Mouse (Mus musculus): Measurements from ENCODE around the gene Ephb3. TPM values are rescaled to one million over a fixed set of nuclear protein-coding genes. Genes with fewer than 3 reads are reported as not detected.

Gene Ephb3
- total RNA-seq, 2 experiments from 2014 or later: 19.4 to 25.7 TPM

DNA sequence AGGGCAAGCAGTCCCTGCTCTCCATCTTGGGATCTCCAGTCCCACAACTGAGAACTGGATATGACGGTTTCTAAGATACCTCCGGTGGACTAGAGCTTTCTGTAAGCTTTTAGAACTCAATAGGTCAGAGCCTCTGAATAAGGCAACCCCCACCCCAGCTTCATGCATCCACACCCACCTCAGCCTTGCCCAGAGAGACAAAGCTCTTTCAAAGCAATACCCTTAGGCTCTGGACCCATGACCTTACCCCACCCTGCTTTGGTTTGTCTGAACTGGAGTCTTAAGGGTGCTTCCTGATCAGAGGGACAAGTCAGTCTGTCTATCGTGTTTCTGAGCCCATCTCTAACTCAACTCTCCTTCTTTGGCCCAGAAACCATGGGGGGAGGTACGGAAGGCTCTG lies 1.8 kb upstream of the Ephb3 start:
- no peak for DNase-seq (ENCODE audit: extremely low spot score in 1 of 2, low spot score in 1 of 2)

DNA sequence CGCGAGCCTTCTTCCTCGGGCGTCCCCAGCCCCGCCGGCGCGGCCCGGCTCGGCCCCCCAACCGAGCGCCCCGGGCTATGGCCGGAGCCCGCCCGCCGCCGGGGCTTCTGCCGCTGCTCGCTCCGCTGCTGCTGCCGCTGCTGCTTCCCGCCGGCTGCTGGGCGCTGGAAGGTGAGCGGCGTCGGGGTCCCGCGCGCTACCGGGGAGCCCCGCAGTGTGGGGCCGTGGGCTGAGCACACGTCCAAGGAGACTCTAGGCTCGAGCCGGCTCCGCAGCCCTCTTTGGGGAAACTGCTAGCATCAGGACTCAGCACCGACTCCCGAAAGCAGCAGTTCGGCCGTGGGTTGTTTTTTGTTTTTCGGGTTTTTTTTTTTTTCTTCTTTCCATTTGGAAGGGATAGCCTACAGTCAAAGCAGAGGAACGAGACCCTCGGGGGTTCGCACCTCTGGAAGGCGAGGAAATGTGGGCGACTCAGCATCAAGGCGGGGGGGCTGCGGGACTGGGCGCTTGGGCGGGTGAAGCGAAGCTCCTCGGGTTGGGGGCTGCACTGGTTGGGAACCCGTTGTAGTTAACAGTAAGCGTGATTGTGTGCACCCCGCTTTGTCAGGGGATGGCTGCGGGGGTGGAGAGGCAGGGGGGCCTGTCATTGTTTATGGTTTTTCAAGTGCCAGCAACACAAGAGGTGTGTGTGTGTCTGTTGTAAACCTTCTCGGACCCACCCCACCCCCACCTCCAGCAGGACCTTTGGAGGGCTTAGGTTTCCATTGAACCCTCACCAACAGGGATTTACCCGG lies 735 bp downstream of the Ephb3 start:
- DNase-seq (ENCODE audit: extremely low spot score in 1 of 2, low spot score in 1 of 2): no peak

DNA sequence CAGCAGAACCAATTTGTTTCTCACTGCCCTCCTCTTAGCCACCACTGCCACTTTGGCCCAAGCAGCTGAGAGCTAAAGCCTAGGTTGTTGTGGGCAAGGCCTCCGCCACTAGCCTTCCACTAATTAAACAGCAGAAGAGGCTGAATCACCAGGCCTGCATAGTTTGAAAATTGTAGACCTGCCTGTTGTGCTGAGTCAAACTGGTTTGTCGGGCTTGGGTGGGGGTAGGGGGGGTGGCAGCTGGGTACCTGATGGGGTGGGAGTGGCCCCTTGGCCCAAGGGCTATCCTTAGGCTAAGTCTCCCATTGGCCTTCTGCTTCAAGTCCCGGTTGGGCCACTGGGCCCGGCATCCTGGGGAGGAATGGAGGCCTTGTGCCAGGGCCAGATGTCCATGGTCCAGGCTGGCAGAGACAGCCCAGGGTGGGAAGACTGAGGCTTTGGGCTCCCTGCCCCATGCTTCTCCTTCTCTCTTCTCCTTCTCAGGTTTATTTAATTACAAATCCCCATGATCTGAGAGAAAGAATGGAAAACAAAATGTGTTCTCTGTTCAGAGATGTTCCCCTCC lies 3.5 kb downstream of the Ephb3 start:
- DNase-seq (ENCODE audit: extremely low spot score in 1 of 2, low spot score in 1 of 2): no peak

DNA sequence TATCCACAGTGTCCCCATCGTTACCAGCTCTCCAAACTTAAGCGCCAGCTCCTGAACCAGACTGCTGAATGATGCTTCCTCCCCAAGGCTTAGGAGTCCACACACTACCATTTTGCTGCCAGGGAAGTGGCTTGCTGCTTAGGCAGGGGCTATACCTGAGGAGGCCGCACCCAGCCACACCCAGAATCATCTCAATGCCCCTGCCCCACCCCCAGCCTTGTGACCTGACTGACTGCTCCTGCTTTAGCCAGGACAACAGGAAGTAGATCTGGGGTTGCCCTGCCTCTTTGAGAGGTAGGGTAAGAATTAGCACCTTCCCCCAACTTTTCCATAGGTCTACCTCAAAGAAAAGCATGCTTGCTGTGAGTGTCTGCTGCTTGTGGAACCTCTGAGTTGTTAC lies 4.7 kb downstream of the Ephb3 start:
- no peak for DNase-seq (ENCODE audit: extremely low spot score in 1 of 2, low spot score in 1 of 2)

DNA sequence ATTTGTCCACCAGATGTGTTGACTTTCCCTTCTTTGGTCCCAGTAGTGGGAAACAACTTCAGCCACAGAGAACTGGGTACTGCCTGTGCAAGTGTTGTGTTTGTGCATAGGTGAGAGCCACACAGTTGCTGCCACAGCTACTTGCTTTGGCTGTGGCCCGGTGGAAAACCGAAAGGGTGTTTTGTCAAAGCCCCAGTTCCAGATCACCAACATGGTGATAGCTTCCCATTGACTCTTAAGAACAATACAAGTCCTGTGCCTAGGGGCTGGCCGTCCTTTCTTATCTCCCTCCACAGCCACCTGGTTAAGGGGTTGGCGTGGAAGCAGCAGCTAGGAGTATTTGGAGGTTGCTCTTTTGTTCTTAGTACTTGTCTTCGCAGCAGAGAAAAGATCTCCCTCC lies 5.6 kb downstream of the Ephb3 start:
- no peak for DNase-seq (ENCODE audit: extremely low spot score in 1 of 2, low spot score in 1 of 2)

DNA sequence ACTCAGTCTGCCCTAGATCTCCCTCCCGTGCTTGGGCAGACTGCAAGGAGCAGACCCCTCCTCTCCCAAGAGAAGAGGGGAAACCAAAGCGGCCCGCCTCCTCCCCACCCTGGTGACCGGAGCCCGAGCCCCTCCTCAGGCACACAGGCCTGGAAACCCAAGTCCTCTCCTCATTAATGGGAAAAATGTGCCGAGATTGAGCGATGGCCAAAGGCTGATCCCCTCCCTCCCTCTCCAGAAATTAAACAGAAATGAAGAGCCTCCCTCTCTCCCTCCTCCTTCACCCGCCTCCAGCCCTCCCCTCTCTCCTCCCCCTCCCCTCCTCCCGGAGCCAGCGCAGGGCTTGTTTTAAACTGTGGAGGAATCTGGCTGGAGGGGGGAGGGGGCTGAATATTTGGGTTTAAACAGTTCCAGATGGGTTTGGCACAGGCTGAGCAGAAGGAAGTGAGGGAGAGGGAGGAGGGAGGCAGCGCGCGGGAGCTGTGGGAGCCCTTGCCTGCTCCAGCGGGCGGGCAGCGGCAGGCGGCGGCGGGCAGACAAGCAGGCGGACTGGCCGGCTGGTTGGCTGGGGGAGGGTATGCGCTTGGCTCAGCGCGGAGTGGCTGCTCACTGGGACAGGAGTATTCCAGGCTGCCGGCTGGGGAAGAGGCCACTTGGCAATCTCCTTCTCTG lies 6.2 kb downstream of the Ephb3 start:
- DNase-seq (ENCODE audit: extremely low spot score in 1 of 2, low spot score in 1 of 2): peak; percentile 68 to 69

DNA sequence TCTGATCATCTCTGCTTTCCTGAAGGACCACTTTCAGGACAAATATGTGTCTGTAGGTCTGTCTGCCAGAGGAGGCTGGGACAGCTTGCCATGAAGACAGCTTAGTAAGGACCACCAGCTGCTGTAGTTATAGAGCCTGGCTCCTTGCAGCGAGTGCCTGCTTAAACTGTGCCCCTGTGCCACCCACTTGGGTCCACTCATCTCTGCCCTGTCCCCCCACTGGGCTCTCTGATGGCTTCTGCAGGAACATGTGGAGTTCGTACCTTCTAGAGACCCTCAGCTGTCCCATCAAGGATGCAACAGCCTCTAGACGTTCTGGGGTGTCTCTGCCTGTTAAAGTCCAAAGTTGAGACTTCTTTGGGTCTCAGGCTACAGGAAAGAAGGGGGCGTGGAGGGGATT lies 6.9 kb downstream of the Ephb3 start:
- no peak for DNase-seq (ENCODE audit: extremely low spot score in 1 of 2, low spot score in 1 of 2)

DNA sequence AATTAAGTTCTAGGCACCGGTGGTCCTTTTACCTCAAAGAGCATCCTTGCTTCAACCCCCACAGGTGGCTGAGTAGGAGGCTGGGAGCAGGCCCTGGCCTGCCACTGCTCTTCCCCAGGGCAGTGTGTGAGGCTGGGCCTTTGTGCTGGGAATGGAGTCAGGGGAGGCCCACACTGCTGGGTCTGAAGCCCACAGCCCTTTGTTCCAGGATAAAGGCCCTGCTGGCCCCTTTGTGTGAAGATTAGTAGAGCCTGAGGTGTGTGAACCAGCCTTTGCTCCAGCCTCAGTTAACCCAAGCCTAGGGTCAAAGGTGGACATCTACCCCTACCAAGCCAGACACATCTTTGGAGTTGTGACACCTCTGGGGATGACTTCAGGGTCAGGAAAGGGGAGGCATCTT lies 7.8 kb downstream of the Ephb3 start:
- DNase-seq (ENCODE audit: extremely low spot score in 1 of 2, low spot score in 1 of 2): no peak

DNA sequence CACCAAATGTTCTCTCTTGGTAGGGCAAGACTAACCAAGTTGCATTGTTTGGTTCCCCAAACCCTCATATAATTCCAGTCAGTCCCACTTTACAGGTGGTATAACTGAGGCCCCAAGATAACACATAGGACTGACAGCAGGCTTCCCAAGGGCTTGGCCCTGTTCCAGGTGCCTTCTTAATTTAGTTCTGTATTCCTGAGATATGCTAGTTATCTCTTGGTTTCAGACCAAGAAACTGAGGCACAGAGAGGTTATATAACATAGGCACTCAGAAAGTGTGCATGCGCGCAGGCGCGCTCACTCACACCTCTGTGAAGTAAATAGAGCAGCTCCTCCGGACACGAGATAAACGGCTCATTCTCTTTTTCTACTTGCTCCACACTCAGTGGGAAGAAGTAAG lies 9.4 kb downstream of the Ephb3 start:
- no peak for DNase-seq (ENCODE audit: extremely low spot score in 1 of 2, low spot score in 1 of 2)

DNA sequence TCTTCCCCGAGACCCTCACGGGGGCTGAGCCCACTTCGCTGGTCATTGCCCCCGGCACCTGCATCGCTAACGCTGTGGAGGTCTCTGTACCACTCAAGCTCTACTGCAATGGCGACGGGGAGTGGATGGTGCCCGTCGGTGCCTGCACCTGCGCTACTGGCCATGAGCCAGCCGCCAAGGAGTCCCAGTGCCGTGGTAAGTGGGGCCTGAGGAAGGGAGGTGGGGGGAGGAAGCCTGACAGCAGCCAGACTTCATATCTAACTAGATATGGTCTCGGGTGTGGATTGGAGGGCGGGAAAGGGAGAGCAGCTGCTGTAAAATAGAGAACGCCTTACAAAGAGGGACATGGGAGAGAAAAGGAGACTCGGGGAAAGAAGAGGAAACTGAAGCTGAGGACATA lies 10.2 kb downstream of the Ephb3 start:
- DNase-seq (ENCODE audit: extremely low spot score in 1 of 2, low spot score in 1 of 2): no peak

DNA sequence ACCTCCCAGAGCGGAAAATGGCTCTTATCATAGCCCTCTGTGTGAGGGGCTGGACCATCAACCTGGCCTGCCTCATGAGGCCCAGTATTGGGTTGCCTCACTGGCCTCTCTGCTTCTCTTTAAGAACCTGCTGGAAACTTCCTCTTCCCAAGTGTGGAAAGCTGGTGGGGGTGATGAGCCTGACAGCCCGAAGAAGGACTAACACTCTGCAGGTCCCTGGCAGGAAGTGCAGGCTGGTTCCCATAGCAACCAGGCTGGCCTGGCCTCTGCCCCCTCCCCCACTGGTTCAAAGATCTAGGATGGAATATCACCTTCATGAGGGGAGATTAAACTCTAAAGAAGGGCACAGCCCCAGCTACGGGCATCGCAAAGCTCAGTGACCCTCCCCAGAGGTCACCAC lies 11.5 kb downstream of the Ephb3 start:
- DNase-seq (ENCODE audit: extremely low spot score in 1 of 2, low spot score in 1 of 2): no peak

DNA sequence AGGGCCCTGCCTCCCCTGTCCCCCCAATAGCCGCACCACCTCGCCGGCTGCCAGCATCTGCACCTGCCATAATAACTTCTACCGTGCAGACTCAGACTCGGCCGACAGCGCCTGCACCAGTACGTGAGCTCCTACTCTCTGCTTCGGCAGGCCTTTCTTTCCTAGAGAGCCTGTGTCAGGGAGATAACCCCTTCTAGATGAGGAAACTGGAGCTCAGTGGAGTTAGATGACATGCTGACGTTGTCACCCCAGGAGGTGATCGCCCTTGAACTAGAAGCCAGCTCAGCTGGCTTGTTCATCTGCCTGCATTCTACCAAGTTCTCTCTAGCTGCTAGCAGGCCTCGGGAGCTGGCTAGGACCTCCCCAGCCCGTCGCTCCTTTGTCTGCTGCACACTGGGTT lies 12.7 kb downstream of the Ephb3 start:
- DNase-seq (ENCODE audit: extremely low spot score in 1 of 2, low spot score in 1 of 2): no peak

DNA sequence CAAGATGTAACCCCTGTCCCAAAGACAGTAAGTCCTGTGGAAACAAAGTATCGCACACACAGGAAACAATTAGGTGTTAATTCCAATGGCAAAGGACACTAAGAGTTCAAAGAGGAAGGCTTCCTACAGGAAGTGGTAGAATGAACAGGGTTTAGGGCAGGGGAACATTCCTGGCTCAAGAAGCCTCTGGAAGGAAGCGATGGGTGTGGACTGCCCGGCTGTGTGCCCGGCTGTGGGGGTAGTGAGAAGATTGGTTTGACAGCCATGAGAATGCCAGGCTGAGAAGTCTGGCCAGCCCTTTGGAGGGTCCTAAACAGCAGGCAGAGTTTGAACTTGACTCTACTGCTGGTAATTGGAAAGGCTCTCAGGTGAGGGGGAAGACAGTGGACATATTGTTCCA lies 15.1 kb downstream of the Ephb3 start:
- DNase-seq (ENCODE audit: extremely low spot score in 1 of 2, low spot score in 1 of 2): no peak

DNA sequence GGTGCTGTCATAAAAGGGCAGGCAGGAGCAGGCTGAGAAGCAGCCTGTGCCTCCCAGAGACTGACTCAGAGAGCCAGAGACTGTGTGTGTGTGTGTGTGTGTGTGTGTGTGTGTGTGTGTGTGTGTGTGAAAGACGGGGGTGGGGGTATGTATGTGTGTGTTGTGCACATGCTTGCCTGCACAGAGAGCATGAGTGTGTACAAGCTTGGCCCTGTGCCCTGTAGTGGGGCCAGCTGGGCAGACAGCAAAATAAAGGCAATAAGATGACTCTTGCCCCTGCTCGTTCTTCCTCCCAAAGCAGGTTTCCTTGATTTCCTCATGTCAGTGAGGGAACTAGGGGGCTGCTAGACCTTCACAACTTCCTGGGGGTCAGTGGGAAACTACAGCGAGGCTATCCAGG lies 18.5 kb downstream of the Ephb3 start:
- no peak for DNase-seq (ENCODE audit: extremely low spot score in 1 of 2, low spot score in 1 of 2)

DNA sequence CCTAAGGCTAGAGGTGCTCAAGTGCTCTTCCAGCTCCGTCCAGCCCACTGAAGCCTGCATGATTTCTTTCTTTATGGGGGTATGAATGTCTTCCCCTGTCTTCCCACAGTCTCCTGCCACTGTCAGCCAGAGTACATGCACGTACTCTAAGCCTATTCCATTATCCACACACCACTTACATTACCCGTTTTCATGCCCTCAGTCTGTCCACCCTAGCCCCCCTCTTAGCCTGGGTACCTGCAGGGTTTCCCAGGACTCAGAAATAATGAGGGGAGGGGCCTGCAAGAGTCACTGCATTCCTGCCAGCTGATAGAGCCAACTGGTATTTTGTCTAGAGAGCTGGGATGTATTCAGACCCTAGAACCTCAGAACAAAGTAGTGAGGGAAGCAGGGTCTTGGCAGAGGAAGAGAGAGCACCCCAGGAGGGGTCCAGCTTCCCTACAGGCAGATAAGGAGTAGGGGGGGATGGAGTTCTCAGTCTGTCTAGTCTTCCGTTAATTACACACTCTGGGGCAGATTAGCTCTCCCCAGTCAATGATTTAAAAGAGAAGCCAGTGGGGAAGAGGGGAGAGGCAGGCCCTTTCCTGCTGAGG lies 20.2 kb downstream of the Ephb3 start:
- DNase-seq (ENCODE audit: extremely low spot score in 1 of 2, low spot score in 1 of 2): no peak

DNA sequence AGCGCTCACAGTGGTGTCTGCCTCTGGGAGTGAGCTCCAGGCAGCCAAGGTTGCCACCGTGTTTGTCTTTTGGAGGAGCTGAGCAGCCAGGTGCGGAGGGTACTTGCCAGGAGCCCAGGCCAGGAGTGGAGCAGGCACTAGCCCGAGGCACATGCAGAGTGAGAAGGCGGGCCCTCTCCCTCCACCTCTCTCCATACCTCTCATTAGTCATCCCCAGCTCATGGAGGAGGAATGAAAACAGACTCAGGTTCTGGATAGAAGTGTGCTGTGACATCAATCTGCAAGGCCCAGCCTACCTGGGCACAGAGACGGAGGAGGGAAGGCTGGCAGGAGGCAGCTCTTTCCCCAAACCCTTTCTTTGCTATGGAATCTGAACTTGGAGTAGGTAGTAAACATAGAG lies 22.1 kb downstream of the Ephb3 start:
- DNase-seq (ENCODE audit: extremely low spot score in 1 of 2, low spot score in 1 of 2): no peak

DNA sequence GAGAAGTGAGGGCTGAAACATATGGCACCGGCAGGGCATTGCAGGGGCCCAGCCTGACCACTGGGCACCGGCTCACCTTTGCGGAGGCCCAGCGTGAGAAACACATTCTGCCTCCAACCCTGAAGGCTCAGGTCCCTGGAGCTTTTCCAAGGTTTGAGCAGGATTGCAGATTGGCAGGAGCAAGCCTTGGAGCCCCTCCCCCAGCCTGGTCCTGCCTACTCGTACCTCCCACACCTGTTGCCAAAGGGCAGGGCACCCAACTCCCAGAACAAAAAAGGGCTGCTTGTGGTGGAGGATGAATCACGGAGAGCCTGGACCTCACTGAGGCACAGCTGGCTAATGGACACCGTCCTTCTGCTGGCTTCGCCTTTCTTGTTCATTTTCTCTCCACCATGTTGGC lies 30.6 kb downstream of the Ephb3 start:
- no peak for DNase-seq (ENCODE audit: extremely low spot score in 1 of 2, low spot score in 1 of 2)

DNA sequence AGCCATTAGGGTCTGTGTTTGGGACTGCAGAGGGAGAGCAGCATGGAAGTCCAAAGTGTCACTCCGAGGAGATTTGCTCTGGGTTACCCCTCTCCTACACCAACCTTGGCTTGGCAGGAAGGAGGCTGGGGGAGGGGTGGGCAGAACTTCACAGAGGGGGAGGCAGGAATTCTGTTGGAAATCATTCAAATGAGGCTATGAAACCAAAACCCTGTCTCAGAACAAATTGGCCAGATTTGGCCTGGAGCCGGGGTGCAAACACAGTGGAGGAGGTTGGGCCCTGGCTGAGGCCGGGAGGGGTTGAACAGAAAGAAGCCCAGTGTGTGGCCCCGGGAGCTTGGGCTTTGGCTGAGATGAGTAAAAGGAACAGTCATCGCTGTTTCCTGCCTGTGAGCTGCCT lies 34.2 kb downstream of the Ephb3 start:
- no peak for DNase-seq (ENCODE audit: extremely low spot score in 1 of 2, low spot score in 1 of 2)

DNA sequence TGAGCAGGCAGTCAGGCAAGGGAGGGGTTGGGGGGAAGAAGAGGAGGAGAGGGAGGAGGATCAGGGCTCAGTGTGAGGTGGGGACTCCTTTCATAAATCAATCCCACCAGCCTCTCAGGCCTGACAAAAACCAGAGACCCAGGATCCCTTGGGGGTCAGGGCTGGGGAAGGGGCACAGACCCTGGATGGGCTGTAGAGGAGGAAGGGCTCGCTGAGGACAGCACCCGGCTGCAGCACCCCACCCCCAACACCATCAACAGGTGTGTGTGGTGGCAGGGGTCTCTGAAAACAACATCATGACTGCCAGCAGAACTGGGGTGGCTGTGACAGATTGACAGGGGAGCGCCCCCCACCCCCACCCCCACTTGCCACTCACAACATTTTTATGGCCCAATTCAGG lies 36.0 kb downstream of the Ephb3 start:
- no peak for DNase-seq (ENCODE audit: extremely low spot score in 1 of 2, low spot score in 1 of 2)

DNA sequence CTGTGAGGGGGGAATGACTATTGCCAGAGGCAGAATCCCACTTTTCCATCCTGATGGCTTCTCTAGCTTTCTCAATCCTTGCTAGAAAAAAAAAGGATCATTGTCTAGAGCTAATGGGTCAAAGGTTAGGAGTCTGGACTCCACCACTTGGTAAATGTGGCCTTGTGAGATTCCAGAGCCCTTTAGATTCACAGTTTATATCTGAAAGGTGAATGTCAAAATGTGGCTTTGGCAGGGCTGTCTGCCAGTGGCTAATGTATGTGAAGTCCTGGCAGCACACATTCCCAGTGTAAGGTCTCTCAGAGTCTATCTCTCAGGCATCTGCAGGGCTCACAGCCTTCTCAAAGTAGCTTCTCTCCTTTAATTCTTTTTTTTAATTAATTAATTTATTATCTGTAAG lies 36.5 kb downstream of the Ephb3 start:
- DNase-seq (ENCODE audit: extremely low spot score in 1 of 2, low spot score in 1 of 2): no peak

DNA sequence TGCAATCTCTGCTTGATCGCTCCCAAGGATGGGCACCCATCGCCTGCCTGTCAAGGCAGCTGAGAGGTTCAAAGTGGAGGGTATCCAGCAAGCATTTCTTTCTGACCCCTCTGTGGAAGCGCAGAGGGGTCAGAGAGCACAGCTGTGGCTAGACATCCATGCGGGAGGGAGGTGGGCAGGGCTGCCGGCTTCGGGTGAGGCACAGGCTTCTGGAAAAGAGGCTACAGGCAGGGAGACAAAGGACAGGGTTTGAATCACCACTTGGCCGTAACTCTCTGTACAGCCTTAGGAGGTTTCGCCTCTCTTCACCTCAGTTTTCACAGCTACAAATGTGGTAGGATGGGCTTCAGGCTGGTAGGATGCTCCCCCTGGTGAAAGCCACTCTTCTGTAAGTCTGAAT lies 38.4 kb downstream of the Ephb3 start:
- no peak for DNase-seq (ENCODE audit: extremely low spot score in 1 of 2, low spot score in 1 of 2)

DNA sequence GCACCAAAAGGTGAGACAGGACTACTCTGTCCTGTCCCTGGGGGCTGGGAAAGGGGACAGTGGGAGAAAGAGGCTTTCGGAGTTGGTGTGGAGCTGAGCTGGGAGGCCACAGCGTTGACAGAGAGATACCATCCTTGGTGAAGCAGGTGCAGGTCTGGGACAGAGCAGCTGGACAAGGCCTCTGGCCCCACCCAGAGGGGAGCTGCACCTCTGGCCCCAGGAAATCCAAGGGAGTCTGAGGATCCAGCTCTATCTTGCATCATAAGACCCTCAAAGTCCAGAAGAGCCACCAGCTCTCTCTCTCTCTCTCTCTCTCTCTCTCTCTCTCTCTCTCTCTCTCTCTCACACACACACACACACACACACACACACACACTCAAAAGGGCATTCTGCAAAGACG lies 40.2 kb downstream of the Ephb3 start:
- no peak for DNase-seq (ENCODE audit: extremely low spot score in 1 of 2, low spot score in 1 of 2)
